Mouse (Mus musculus): ENCODE measurements around the gene Dhx8. TPM values are rescaled to one million over a fixed set of nuclear protein-coding genes. Genes with fewer than 3 reads are reported as not detected.

Dhx8 gene
- 12.1 and 14.5 TPM in 2 replicates for polyA plus RNA-seq (2015; fragmentation: Nextera tagmentation; extraction: Ambion mirVana)

DNA sequence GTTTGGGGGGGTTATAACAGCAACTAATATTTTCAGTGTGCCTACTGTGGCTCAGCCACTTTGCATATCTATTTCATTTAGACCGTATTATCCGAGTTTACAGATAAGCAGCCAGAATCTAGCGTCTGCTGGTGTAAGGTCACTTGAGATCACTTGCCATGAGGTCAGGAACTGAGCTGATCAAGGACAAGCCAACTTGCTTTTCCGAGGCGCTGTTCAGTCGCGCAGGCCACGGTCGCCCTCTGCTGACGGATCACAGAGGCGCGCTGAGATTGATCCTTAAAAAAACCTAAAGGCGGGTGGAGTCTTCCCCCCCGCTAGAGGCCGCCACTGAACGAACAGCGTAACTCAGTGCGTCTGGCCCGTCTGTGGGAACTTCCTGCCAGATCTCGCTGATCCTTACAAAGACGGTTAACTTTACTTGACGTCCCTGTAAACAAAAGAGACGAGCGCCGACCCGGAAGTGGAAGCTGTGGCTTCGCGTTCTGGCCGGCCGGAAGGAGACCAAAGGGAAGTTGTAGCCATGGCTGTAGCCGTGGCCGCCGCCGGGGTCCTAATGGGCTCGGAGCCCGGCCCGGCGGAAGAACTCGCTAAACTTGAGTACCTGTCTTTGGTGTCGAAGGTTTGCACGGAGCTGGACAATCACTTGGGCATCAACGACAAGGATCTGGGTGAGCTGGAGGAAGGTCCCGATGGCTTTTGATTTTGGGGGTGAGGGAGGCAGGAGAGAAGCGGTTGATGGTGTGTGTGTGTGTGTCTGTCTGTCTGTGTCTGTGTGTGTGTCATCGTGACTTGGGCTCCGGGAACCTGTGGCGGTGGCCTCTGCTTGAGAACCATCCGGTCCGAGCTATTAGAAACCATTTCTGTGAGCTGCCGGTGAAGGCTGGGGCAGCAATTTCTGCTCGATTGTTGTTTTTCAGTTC lies at the start of gene Dhx8:
TSS of gene Dhx8 (plus strand) at position 402 of the 923 bp plus-strand sequence.

GRCm38 (mm10) chr11:101785143-101785851 lies 52.6 kb downstream of the Dhx8 start, which contains the start of gene Etv4:
TSS of gene Etv4 (minus strand) at chr11:101785371.

Other genes starting within 250 kb of the Dhx8 start
- gene Brca1, start 181.0 kb upstream of the Dhx8 start, polyA plus RNA-seq (2015; fragmentation: Nextera tagmentation; extraction: Ambion mirVana) = 1.0 and 1.8 TPM in 2 replicates
- gene Nbr1, start 180.8 kb upstream of the Dhx8 start, polyA plus RNA-seq (2015; fragmentation: Nextera tagmentation; extraction: Ambion mirVana) = 49.1 and 51.6 TPM in 2 replicates
- gene Tmem106a, start 150.7 kb upstream of the Dhx8 start, polyA plus RNA-seq (2015; fragmentation: Nextera tagmentation; extraction: Ambion mirVana) = 6.1 and 8.6 TPM in 2 replicates
- gene Gm11634, start 133.7 kb upstream of the Dhx8 start, polyA plus RNA-seq (2015; fragmentation: Nextera tagmentation; extraction: Ambion mirVana) = not detected in 2 replicates
- gene Rdm1, start 105.7 kb upstream of the Dhx8 start, polyA plus RNA-seq (2015; fragmentation: Nextera tagmentation; extraction: Ambion mirVana) = 21.7 and 27.2 TPM in 2 replicates
- gene Arl4d, start 67.4 kb upstream of the Dhx8 start, polyA plus RNA-seq (2015; fragmentation: Nextera tagmentation; extraction: Ambion mirVana) = 2.3 and 3.2 TPM in 2 replicates
- 8.8 and 10.0 TPM in 2 replicates for gene Etv4, start 52.5 kb downstream of the Dhx8 start, polyA plus RNA-seq (2015; fragmentation: Nextera tagmentation; extraction: Ambion mirVana)
- 8.4 and 9.2 TPM in 2 replicates for gene Meox1, start 161.5 kb downstream of the Dhx8 start, polyA plus RNA-seq (2015; fragmentation: Nextera tagmentation; extraction: Ambion mirVana)
- gene Sost, start 234.1 kb downstream of the Dhx8 start, polyA plus RNA-seq (2015; fragmentation: Nextera tagmentation; extraction: Ambion mirVana) = 0.09 TPM in 1 of 2 replicates, not detected in the other

Data from skeletal muscle tissue, postnatal 0 days (tissue).